Mouse (Mus musculus): Measurements from ENCODE around the gene Zbtb5.
"Not testable (repeated sequence)": the region's sequence is repeated elsewhere in the genome, so short reads cannot be mapped to it uniquely, and the experiment has no call there.

Gene Zbtb5

GRCm38 (mm10) chr4:44973450-44973849 lies 38.8 kb downstream of the Zbtb5 start:
- DNase-seq (ENCODE audit: low read depth in 2 of 2, low spot score in 2 of 2), result peak; percentile 89 to 93

GRCm38 (mm10) chr4:44970612-44971110 lies 41.6 kb downstream of the Zbtb5 start:
- peak; percentile 36 to 54 for DNase-seq (ENCODE audit: low read depth in 2 of 2, low spot score in 2 of 2)

DNA sequence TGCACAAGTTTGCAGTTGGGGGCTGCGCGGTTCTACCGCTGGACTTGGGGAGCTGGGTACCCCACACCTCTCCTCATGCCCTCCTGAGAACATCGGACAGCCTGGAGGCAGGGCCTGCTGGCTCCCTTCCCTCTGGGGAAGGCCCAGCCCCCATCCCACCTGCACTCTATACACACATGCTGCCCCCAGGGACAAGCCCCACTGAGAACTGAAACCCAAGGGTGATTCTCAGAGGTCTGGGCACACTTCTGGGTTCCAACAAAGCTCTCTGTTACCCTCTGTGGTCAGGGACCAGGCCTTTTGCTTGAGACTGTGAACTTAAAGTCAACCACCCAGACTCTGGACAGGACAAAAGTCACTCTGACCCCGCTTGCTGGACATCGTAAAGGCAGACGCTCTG lies 42.2 kb downstream of the Zbtb5 start:
- DNase-seq (ENCODE audit: low read depth in 2 of 2, low spot score in 2 of 2), result no peak

DNA sequence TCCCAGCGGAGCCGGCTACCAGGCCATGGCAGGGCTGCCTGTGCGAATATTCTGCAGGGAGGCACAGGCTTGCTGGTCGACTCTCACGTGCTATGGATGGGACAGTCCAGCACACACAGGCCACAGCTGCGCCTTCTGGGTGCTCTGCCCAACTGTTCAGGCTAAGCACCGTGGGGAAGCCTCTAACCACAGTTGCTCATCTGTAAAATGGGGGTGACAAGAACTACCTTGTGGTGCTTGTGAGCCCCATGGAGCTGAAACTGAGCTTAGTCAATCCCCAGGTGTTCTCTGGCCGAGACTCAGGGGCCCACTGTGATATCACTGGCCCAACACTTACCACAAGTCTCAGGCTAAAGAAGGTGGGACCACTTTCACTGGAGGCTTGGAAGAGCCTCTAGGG lies 44.8 kb downstream of the Zbtb5 start:
- DNase-seq (ENCODE audit: low read depth in 2 of 2, low spot score in 2 of 2), result no peak

- no peak for DNase-seq (ENCODE audit: low read depth in 2 of 2, low spot score in 2 of 2)
These were observed 46.5 kb downstream of the Zbtb5 start for GRCm38 (mm10) chr4:44965736-44966135.

- DNase-seq (ENCODE audit: low read depth in 2 of 2, low spot score in 2 of 2), result no peak
These were observed 47.0 kb downstream of the Zbtb5 start for GRCm38 (mm10) chr4:44965175-44965574.

DNA sequence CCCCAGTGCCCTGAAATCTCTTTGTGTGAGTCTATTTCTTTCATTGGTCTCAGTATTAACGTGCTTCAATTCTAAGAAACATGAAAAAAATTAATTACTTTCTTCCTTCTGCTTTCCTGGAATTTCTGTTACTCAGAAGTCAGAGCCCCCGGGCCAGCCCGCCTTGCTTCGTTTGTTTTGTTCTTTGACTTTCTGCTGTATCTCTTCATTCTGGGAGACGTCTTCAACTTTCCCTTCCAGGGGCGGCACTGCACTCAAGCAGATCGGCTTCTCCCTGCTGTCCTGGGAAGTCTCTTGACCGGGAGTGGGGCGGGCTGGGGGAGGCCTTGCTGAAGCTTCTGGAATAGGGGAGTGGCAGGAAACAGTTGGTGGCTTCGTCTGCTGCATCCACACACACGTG lies 49.1 kb downstream of the Zbtb5 start:
- no peak for DNase-seq (ENCODE audit: low read depth in 2 of 2, low spot score in 2 of 2)

DNA sequence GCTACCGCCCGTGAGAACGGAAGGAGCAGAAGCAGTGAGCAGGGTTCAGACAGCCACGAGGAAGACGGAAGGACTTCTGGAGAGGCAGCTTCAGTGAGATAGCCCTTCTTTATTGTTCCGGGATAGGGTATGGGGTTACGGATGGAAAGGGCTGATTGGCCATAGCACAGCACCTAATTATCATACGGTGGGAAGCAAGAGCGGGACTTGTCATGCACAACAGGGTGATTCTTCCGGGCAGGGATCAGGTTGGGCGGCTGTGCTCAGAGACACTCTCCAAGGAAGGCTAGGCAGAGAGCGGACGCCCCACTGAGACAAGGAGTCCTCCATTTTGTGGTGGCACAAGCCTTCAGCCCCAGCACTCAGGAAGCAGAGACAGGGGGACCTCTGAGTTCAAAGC lies 53.0 kb downstream of the Zbtb5 start:
- DNase-seq (ENCODE audit: low read depth in 2 of 2, low spot score in 2 of 2), result no peak

DNA sequence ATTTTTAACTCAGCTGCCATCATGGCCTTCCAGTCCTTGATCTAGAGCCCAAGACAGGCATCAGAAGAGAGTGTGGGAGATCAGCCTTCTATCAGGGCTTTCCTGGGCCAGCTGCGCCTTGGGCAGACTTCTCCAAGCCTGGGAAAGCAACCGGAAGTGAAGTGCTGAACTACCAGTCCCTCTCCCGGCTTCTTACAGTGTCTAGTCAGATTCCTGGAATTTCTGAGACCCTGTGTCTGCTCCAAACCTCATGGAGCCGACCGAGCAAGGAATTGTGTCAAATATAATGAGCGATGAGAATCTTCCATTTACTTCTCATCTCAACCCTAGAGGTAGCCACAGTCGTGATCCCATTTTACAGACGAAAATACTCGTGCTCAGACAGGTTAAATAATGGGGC lies 53.4 kb downstream of the Zbtb5 start:
- DNase-seq (ENCODE audit: low read depth in 2 of 2, low spot score in 2 of 2), result no peak

GRCm38 (mm10) chr4:44953041-44953440 lies 59.2 kb downstream of the Zbtb5 start:
- no peak for DNase-seq (ENCODE audit: low read depth in 2 of 2, low spot score in 2 of 2)

DNA sequence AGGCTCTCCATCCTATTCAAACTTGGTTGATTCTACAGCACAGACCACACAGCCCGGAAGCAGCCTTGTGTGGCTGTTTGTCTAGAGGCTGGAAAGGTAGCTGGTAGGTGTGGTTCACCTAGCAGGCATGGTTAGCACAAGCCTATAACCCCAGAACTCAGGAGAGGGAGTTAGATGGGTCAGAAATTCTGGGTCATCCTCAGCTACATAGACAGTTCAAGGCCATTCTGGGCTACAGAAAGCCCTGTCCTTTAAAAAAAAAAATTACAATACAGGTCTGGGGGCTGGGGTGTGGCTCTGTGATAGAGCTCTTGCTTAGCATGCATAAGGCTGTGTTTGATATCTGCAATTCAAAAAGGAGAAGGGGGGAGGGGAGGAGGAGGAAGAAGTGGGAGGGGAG lies 63.9 kb downstream of the Zbtb5 start:
- DNase-seq (ENCODE audit: low read depth in 2 of 2, low spot score in 2 of 2), result no peak

- no peak for DNase-seq (ENCODE audit: low read depth in 2 of 2, low spot score in 2 of 2)
These were observed 64.7 kb downstream of the Zbtb5 start for GRCm38 (mm10) chr4:44947464-44947863.

DNA sequence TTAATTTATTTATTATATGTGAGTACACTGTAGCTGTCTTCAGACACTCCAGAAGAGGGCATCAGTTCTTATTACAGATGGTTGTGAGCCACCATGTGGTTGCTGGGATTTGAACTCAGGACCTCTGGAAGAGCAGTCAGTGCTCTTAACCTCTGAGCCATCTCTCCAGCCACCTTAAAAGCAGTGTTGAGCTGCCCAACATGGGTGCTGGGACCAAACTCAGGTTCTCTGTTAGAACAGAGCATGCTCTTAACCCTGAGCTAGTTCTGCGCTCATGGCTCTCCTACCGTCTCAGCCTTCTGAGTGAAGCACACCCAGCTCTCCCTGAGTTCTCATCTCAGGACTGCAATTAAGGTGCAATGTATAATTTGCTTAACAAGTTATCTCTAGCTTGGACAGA lies 66.1 kb downstream of the Zbtb5 start:
- not testable (repeated sequence) for DNase-seq (ENCODE audit: low read depth in 2 of 2, low spot score in 2 of 2)

GRCm38 (mm10) chr4:44944426-44945075 lies 67.7 kb downstream of the Zbtb5 start:
- no peak for DNase-seq (ENCODE audit: low read depth in 2 of 2, low spot score in 2 of 2)

- no peak for DNase-seq (ENCODE audit: low read depth in 2 of 2, low spot score in 2 of 2)
These were observed 68.7 kb downstream of the Zbtb5 start for GRCm38 (mm10) chr4:44943480-44943879.

DNA sequence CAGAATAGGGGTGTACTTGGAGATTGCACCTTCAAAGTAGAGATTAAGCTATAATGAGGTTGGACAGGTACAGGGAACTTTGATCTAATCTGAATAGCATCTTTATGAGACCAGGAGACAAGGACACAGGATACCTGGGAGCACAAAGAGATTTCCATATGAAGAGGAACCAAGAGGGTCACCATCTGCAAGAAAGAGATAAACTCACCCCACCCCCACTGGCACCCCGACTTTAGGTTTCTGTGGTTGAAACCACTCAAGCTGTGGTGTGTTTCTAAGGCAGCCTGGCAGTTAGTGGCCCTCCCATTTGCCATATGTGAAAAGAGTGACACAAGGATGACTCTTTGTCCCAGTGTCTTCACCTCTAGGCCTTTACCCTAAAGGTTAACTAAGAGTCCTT lies 70.0 kb downstream of the Zbtb5 start:
- DNase-seq (ENCODE audit: low read depth in 2 of 2, low spot score in 2 of 2), result no peak
